Mouse (Mus musculus): ENCODE measurements at regions not wholly inside any gene's neighbourhood (a gene's known extent, or its start where the extent isn't known, plus 50 kb on each side); places are given as distances from the start of the nearest gene placed in this dataset.

- H3K9ac ChIP-seq (replicated peaks): no peak overlapping the region
- TF ChIP-seq EP300 (IDR thresholded peaks at IDR 0.05; ENCODE audit: low read depth) (no peak), CTCF (IDR thresholded peaks at IDR 0.05; ENCODE audit: low read depth) (no peak)
- H3K9me3 ChIP-seq (ENCODE audit: low read length): no peaks in the 10 kb centered on the region
- no peak for ATAC-seq
- no peaks in the 10 kb centered on the region for H3K36me3 ChIP-seq (replicated peaks; ENCODE audit: insufficient read depth, low read length)
- no peaks in the 10 kb centered on the region for H3K27me3 ChIP-seq (ENCODE audit: insufficient read depth, low read length)
- no peak overlapping the region for H3K27ac ChIP-seq (ENCODE audit: low read depth)
- WGBS (ENCODE audit: insufficient replicate concordance): 78% methylated on average over 6 of the region's 7 CpGs
- no peak overlapping the region for H3K4me3 ChIP-seq (ENCODE audit: low read depth, low read length)
- no peak overlapping the region for H3K4me2 ChIP-seq (ENCODE audit: low read depth, low read length)
- no peak for DNase-seq
- H3K4me1 ChIP-seq (ENCODE audit: insufficient read depth): no peaks in the 10 kb centered on the region
These were observed 206.6 kb downstream of the Barx2 start for GRCm38 (mm10) chr9:31706688-31707087.

DNA sequence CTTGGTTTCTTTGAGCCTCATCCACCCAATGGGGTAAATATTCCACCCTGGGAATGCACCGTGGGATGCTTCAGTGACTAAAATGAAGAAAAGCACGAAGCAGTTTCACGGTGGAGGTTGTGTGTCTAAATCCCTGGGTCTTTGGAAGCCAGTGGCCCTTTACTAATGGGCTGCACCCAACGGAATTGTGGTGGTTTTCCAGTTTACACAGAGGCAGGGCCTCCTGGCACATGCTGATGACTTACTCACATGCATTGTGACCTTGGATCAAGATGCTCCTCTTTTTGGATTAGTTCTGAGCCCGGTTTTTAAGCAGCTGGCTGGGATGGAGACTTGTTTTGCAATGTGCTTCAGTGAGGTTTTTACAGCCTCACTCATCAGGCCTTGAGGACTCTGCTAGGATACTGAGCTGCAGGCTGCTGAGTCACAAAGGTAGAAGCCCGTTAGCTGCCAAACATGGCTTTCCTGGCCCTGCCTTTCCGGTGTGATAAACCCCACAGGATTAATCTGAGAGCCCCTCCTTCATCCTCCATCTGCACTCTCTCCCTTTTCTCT lies 222.3 kb downstream of the Barx2 start:
- ATAC-seq (no peak), DNase-seq (no peak)
- no peak overlapping the region for H3K9ac ChIP-seq (replicated peaks)
- no peak overlapping the region for H3K4me2 ChIP-seq (ENCODE audit: low read depth, low read length)
- TF ChIP-seq CTCF (IDR thresholded peaks at IDR 0.05; ENCODE audit: low read depth) (no peak), EP300 (IDR thresholded peaks at IDR 0.05; ENCODE audit: low read depth) (no peak)
- H3K4me1 ChIP-seq (ENCODE audit: insufficient read depth): no peaks in the 10 kb centered on the region
- H3K9me3 ChIP-seq (ENCODE audit: low read length): no peaks in the 10 kb centered on the region
- WGBS (ENCODE audit: insufficient replicate concordance): 67% methylated on average over 7 of the region's 7 CpGs
- H3K4me3 ChIP-seq (ENCODE audit: low read depth, low read length): no peak overlapping the region
- no peaks in the 10 kb centered on the region for H3K27me3 ChIP-seq (ENCODE audit: insufficient read depth, low read length)
- H3K36me3 ChIP-seq (replicated peaks; ENCODE audit: insufficient read depth, low read length): no peaks in the 10 kb centered on the region
- no peak overlapping the region for H3K27ac ChIP-seq (ENCODE audit: low read depth)

DNA sequence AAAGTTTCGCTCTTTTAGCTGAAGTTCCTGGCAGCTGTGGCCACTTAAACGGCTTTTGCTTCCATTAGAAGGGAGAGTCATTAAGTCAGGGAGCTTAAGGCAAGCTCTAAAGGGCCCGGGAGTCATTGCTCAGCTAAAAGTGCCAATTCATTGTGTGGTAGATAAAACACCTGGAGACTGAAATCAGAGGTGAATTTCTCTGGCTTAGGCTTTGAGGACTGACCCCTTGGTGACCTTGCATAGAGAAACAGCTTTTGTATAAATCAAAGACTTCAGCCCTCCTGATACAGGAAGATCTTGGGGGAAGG lies 224.1 kb upstream of the Tmem45b start:
- H3K4me1 ChIP-seq (ENCODE audit: insufficient read depth): no peaks in the 10 kb centered on the region
- H3K9me3 ChIP-seq (ENCODE audit: low read length): no peaks in the 10 kb centered on the region
- H3K27ac ChIP-seq (ENCODE audit: low read depth): no peak overlapping the region
- TF ChIP-seq CTCF (IDR thresholded peaks at IDR 0.05; ENCODE audit: low read depth) (no peak), EP300 (IDR thresholded peaks at IDR 0.05; ENCODE audit: low read depth) (no peak)
- H3K4me3 ChIP-seq (ENCODE audit: low read depth, low read length): no peak overlapping the region
- ATAC-seq (no peak), DNase-seq (no peak)
- H3K36me3 ChIP-seq (replicated peaks; ENCODE audit: insufficient read depth, low read length): no peaks in the 10 kb centered on the region
- 0 out of 2 replicates have a peak overlapping the region, but pooled peaks have one; percentile 11 for H3K9ac ChIP-seq (replicated peaks)
- WGBS (ENCODE audit: insufficient replicate concordance): 5% methylated on average over 3 of the region's 3 CpGs
- no peaks in the 10 kb centered on the region for H3K27me3 ChIP-seq (ENCODE audit: insufficient read depth, low read length)
- H3K4me2 ChIP-seq (ENCODE audit: low read depth, low read length): no peak overlapping the region

DNA sequence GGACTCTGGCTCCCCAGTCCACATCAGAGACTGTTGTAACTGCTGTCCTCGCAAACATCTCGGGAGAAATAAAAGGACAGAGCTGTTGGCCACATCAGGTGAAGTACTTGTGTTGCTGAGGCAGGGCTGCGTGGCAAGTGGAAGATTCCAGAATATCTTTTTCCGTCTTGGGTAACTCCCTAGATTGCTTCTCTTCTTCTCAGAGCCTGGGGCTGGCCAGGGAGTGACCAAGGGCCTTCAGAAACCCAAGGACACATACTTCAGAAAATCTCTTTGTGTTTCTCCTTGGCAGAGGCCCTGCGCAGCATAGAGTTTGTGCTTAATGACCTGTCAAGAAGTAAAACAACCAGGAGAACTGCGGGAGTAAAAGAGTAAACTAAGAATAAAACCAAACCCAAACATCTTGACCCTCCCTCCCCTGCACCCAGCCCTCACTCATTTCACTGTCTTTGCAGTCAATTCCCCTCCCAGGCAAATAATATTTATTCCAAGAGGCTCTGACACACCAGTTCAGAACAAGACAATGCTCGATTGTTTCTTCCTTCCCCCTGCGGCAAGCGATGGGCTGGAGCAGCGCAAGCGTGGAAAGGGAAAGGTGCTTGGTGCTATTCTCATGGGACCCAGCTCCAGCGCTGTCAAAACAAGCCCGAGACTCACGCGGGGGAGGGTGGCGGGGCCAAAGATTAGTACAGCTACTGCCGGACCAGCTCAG lies 223.6 kb upstream of the Tmem45b start:
- Histone ChIP-seq H3K9me3 (ENCODE audit: low read length) (no peaks in the 10 kb centered on the region), H3K4me2 (ENCODE audit: low read depth, low read length) (no peak overlapping the region), H3K4me3 (ENCODE audit: low read depth, low read length) (no peak overlapping the region), H3K9ac (replicated peaks) (0 out of 2 replicates have a peak overlapping the region, but pooled peaks have one; percentile 11), H3K36me3 (replicated peaks; ENCODE audit: insufficient read depth, low read length) (no peaks in the 10 kb centered on the region), H3K4me1 (ENCODE audit: insufficient read depth) (no peaks in the 10 kb centered on the region), H3K27me3 (ENCODE audit: insufficient read depth, low read length) (0 out of 2 replicates have a peak, but pooled peaks cover 2% of the 10 kb centered on the region), H3K27ac (ENCODE audit: low read depth) (no peak overlapping the region)
- DNase-seq: peak; percentile 23
- no peak for ATAC-seq
- TF ChIP-seq CTCF (IDR thresholded peaks at IDR 0.05; ENCODE audit: low read depth) (no peak), EP300 (IDR thresholded peaks at IDR 0.05; ENCODE audit: low read depth) (no peak)
- WGBS (ENCODE audit: insufficient replicate concordance): 27% methylated on average over 17 of the region's 17 CpGs

- H3K36me3 ChIP-seq (replicated peaks; ENCODE audit: insufficient read depth, low read length): no peaks in the 10 kb centered on the region
- WGBS (ENCODE audit: insufficient replicate concordance): 69% methylated on average over 5 of the region's 5 CpGs
- 0 out of 2 replicates have a peak, but pooled peaks cover 2% of the 10 kb centered on the region for H3K27me3 ChIP-seq (ENCODE audit: insufficient read depth, low read length)
- no peaks in the 10 kb centered on the region for H3K4me1 ChIP-seq (ENCODE audit: insufficient read depth)
- no peak overlapping the region for H3K4me2 ChIP-seq (ENCODE audit: low read depth, low read length)
- DNase-seq: no peak
- no peak overlapping the region for H3K9ac ChIP-seq (replicated peaks)
- no peak overlapping the region for H3K27ac ChIP-seq (ENCODE audit: low read depth)
- no peaks in the 10 kb centered on the region for H3K9me3 ChIP-seq (ENCODE audit: low read length)
- no peak overlapping the region for H3K4me3 ChIP-seq (ENCODE audit: low read depth, low read length)
- no peak for TF ChIP-seq CTCF (IDR thresholded peaks at IDR 0.05; ENCODE audit: low read depth)
- no peak for ATAC-seq
These were observed 222.2 kb upstream of the Tmem45b start for GRCm38 (mm10) chr9:31686466-31686865.

DNA sequence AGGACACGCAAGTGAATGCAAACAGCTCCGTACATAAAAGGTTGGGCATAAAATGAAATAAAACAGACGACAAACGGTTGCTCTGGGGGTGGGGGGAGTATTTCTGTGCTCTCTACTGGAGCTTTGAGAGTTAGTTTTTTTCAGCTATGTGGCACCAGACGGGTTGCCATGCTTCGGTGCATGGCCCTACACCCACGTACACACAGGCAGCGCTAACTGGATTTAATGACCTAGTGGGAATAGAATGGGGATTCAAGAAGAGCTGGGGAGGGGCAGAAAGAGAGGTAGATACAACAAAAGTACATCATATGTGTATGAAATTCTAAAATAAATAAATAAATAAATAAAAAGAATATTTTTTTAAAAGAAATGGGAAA lies 220.5 kb upstream of the Tmem45b start:
- H3K9ac ChIP-seq (replicated peaks): no peak overlapping the region
- H3K27ac ChIP-seq (ENCODE audit: low read depth): no peak overlapping the region
- no peaks in the 10 kb centered on the region for H3K36me3 ChIP-seq (replicated peaks; ENCODE audit: insufficient read depth, low read length)
- no peak overlapping the region for H3K4me3 ChIP-seq (ENCODE audit: low read depth, low read length)
- ATAC-seq: no peak
- H3K4me1 ChIP-seq (ENCODE audit: insufficient read depth): no peaks in the 10 kb centered on the region
- H3K4me2 ChIP-seq (ENCODE audit: low read depth, low read length): no peak overlapping the region
- TF ChIP-seq CTCF (IDR thresholded peaks at IDR 0.05; ENCODE audit: low read depth) (no peak), EP300 (IDR thresholded peaks at IDR 0.05; ENCODE audit: low read depth) (no peak)
- no peaks in the 10 kb centered on the region for H3K9me3 ChIP-seq (ENCODE audit: low read length)
- 84% methylated on average over 8 of the region's 8 CpGs for WGBS (ENCODE audit: insufficient replicate concordance)
- 0 out of 2 replicates have a peak, but pooled peaks cover 2% of the 10 kb centered on the region for H3K27me3 ChIP-seq (ENCODE audit: insufficient read depth, low read length)
- DNase-seq: no peak
